Mouse (Mus musculus) heart, postnatal 4 days (tissue): ENCODE measurements around the gene Rbp7. TPM values are rescaled to one million over a fixed set of nuclear protein-coding genes. Genes with fewer than 3 reads are reported as not detected.

Experiments
- DNase-seq: peaks from one replicate; pipeline ENCODE4 v3.0.0; 2021
- total RNA-seq, 2 experiments: library from RNA; stranded (reverse); gene quantifications; 2 replicates each; pipeline ENCODE4 v1.2.3; 2021

Gene Rbp7
- total RNA-seq, 2 experiments from 2014 or later: 38.9 to 39.6 TPM

DNA sequence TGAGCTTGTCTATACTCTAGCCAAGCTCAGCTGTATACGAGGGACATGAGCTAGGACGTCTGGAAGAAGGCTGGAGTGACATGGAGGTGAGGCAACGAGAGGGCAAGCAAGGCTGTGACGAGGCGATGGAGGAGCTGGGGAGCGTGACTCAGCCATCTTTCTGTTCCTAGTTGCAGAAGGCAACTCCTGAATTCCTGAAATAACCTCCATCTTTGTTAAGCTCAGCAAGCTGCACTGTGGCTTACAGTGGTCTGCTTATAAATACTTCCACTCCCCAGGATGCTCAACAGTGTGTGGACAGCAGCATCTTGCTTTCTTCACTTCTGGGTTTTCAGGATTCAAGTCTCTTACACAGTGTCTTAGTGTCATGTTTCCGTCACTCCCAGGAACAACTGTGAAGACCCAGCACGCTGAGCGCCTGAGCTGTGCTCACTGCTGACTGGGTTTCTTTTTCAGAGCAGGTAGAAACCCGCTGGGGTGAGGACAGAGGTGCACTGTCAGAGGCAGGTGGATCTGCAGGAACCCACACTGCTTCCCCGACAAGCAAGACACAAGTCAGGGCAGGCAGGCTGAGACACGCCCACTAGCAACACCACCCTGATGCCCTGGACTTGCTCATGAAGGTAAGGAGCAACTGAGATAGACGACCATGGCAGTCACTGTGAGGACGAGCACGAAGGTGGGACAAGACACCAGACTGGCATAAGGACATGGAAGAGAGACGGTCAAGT lies 48.9 kb downstream of the Rbp7 start:
- no peak for DNase-seq

DNA sequence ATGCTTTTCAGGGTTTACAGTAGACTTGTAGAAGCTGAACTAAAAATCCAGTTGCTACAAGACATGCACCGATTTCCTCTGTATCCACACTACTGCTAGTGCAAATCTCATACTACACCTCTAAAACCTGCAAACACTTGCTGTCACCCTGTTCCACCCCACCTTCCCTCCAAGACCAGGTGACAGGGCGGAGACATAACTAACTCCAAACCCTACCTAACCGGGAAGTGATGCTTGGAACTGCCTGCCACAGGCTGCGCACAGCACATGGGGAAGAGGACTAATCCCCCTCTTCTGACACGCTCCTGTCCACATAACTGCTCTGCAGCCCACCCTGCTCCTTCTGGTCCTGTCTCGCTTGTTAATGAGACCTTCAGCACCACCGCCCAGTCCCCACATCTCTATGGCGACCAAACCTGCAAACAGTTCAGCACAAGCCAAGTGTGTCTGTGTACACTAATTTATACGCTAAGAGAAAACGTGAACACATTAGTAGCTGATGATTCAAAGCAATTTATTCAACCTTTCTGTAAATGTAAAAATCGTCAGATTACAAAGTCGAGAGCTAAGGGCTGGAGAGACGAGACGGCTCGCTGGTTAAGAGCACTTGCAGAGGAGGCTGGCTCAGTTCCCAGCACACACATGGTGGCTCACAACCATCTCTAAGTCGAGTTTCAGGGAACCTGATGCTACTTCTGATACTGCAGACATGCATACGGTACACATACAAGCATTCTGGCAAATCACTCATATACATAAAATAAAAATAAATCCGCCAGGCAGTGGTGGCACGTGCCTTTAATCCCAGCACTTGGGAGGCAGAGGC lies 49.9 kb downstream of the Rbp7 start:
- no peak for DNase-seq

DNA sequence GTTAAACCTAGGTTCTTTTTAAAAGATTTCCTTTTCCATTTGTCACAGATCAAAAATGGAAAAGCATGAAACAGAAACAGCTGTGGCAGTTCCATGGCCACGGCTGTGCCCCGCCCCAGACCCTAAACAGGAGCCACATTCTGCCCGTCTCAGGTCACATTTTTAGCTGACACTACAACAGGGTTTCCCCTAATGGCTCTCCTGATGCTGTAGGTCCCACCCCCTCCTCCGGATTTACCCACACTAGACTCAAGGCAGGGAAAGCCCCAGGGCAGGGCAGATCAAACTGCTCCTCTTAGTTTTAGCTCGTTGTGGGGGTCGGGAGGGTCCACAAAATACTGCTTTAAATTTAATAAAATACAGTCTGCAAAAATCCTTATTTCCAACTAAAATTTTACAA lies 51.7 kb downstream of the Rbp7 start:
- DNase-seq: no peak

DNA sequence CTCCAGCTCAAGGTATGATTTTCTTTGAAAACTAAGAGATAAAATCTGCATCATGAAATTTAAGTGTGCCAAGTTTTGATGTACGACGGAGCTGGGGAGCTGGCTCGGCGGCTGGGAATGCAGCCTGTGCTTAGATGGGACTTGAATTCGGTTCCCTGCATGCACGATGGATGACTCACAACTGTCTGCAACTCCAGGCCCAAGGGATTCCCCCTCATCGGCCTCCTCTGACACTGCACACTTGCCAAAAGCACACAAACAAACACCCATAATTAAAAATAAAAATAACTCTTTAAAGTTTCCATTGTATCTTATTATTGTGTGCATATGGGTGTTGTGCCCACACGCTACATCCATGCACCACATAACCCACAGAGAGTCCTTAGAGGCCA lies 53.2 kb downstream of the Rbp7 start:
- DNase-seq: no peak

DNA sequence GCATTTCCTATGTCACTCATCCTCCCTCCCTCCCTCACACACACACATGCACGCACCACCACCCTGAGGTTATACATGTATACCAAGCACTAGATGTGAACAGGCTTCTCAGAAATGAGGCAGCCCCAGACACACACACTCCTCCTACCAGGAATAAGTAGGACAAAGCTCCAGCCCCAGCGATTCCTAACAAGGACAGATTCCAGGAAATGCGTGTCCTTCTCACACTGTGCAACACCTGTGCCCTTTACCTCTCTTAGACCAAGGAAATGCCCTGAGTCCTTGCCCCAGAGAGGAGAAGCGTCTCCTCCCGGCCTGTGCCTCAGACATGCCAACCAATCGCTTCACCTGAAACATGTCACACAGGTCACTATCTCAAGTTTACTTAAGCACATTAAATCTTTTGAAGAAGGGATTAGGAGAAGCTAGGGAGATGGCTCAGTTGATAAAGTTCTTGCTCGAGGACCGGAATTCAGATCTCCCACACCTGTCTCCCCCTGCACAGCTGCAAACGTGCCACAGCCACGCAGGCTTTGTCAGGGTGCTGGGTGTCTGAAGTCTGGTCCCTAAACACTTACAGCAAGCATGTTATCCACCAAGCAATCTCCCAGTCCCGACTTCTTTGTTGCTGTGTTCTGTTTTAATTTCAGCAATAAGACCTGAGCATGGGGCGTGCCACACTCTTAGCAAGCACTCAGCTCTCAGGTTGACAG lies 53.7 kb downstream of the Rbp7 start:
- no peak for DNase-seq

Other genes with a start within 250 kb of the Rbp7 start
- gene Kif1b, start 147.3 kb downstream of the Rbp7 start, total RNA-seq: 100 to 1,000 TPM; 139 to 143 TPM
- 10 to 100 TPM; 59.9 to 61.8 TPM for gene Ube4b, start 28.2 kb downstream of the Rbp7 start, total RNA-seq
- not detected for gene Tmem274, start 22.4 kb upstream of the Rbp7 start, total RNA-seq
- 10 to 100 TPM; 12.7 to 14.8 TPM for gene Nmnat1, start 30.2 kb upstream of the Rbp7 start, total RNA-seq
- 10 to 100 TPM; 43.4 to 46.8 TPM for gene Lzic, start 30.3 kb upstream of the Rbp7 start, total RNA-seq
- 10 to 100 TPM; 60.5 to 66.4 TPM for gene Ctnnbip1, start 63.3 kb upstream of the Rbp7 start, total RNA-seq
- 10 to 100 TPM; 66.8 to 73.7 TPM for gene Clstn1, start 131.5 kb upstream of the Rbp7 start, total RNA-seq
- 1 to 10 TPM; 3.1 to 4.5 TPM for gene Pik3cd, start 247.6 kb upstream of the Rbp7 start, total RNA-seq